Mouse (Mus musculus) embryonic fibroblast, embryonic 13.5 days (primary cell): Measurements from ENCODE around the gene Gm45234.

Experiments used
- CTCF ChIP-seq: IDR thresholded peaks from 2 replicates; pipeline ENCODE4 v1.5.1; 2011; ENCODE audit warnings: mild to moderate bottlenecking, control low read depth, low read length, moderate library complexity, borderline replicate concordance; ENCODE audit not compliant: insufficient read depth
- POLR2A ChIP-seq: IDR thresholded peaks from 2 replicates; pipeline ENCODE4 v1.6.1; 2011; ENCODE audit warnings: low read depth, mild to moderate bottlenecking, control low read depth, low read length, moderate library complexity

GRCm38 (mm10) chr6:124741842-124742241, 14.0 kb downstream of the Gm45234 start:
- TF ChIP-seq CTCF: no peak
- no peak for TF ChIP-seq POLR2A
